Comparison of ENCODE assay signal across 8 mouse cellular contexts in the genomic region with DNA sequence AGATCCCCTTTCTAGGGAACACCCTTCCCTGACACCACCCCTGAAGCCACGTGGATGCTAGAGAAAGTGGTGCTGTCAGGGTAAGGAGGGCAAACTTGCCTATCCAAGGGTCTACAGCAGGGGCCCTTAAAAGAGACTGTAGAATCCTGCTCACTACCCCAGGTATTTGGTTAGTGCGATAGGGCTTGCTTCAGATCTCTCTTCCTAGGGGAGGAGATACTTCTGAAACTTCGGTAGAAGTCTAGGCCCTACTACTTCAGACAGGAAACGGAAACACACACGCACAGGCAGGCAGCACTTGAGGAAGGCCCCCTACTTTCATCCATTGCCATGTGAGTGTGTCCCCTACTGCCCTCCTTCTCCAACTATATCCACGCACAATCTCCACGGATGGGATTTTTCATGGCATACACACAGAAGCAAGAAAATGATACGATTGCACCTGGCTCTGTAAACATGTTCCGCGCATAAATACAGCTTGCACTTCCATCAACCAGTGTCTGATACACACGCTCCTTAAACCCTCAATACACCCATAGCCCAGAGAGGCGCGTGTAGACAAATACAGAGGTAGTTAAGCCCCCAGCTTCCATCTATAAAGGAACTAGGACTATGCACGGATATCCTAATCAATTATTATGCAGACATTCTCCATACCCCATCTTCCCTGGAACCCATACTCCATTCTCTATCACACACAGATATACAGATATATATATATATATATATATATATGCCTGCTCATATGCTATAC. TPM values are rescaled to one million over a fixed set of nuclear protein-coding genes. Genes with fewer than 3 reads are reported as not detected.
DNase-seq lines count a peak whose midpoint lies in the region; ATAC-seq lines count a peak whose summit lies in the region.

No protein-coding gene starts in this region.

- intact Hi-C loops in left cerebral cortex, postnatal 10 days (cut with DNase I), result no loop called here

- H3K4me2 ChIP-seq in kidney, embryonic 15.5 days, result peak overlapping the region; percentile 71
- peak overlapping the region; percentile 90 for H3K4me2 ChIP-seq in intestine, embryonic 15.5 days (replicated peaks)

- WGBS in kidney, embryonic 15.5 days, result 45% methylated on average over 14 of the region's 14 CpGs
- WGBS in intestine, embryonic 15.5 days, result 39% methylated on average over 14 of the region's 14 CpGs

- no peak for DNase-seq in kidney, postnatal 14 days
- peak; percentile 34 to 51 for DNase-seq in natural killer cell, adult 2 months (ENCODE audit: low spot score in 2 of 2)
- no peak for DNase-seq in urinary bladder, postnatal 36 days (ENCODE audit: low spot score in 2 of 2)
- no peak for DNase-seq in left cerebral cortex, postnatal 10 days (ENCODE audit: extremely low spot score in 1 of 2, low spot score in 2 of 2)
- DNase-seq in testis, postnatal 14 days (ENCODE audit: low spot score), result no peak

- peaks cover 16% of the 10 kb centered on the region for H3K36me3 ChIP-seq in kidney, embryonic 15.5 days
- peaks cover 10% of the 10 kb centered on the region for H3K36me3 ChIP-seq in intestine, embryonic 15.5 days

- H3K4me1 ChIP-seq in kidney, embryonic 15.5 days, result peaks cover 75% of the 10 kb centered on the region
- peaks cover 25% of the 10 kb centered on the region for H3K4me1 ChIP-seq in brown adipose tissue, adult 24 weeks (ENCODE audit: control insufficient read depth, insufficient read depth, insufficient read length, low read length)
- H3K4me1 ChIP-seq in intestine, embryonic 15.5 days (replicated peaks), result peaks cover 58% of the 10 kb centered on the region

- H3K4me3 ChIP-seq in kidney, embryonic 15.5 days (replicated peaks), result peak overlapping the region; percentile 79
- peak overlapping the region; percentile 55 for H3K4me3 ChIP-seq in brown adipose tissue, adult 24 weeks (ENCODE audit: insufficient read depth, low read depth, low read length)
- peak overlapping the region; percentile 75 for H3K4me3 ChIP-seq in intestine, embryonic 15.5 days (replicated peaks)

- no peaks in the 10 kb centered on the region for H3K27me3 ChIP-seq in kidney, embryonic 15.5 days
- H3K27me3 ChIP-seq in intestine, embryonic 15.5 days (replicated peaks), result no peaks in the 10 kb centered on the region

- H3K9ac ChIP-seq in kidney, embryonic 15.5 days, result peak overlapping the region; percentile 84
- H3K9ac ChIP-seq in intestine, embryonic 15.5 days, result peak overlapping the region; percentile 87

- ATAC-seq in kidney, embryonic 15.5 days (replicated peaks; ENCODE audit: low FRiP score), result no peak
- no peak for ATAC-seq in intestine, embryonic 15.5 days

- H3K27ac ChIP-seq in kidney, embryonic 15.5 days, result peak overlapping the region; percentile 97
- H3K27ac ChIP-seq in brown adipose tissue, adult 24 weeks (replicated peaks; ENCODE audit: low read depth, low read length), result peak overlapping the region; percentile 46
- peak overlapping the region; percentile 93 for H3K27ac ChIP-seq in intestine, embryonic 15.5 days

- H3K9me3 ChIP-seq in kidney, embryonic 15.5 days (replicated peaks), result no peaks in the 10 kb centered on the region
- H3K9me3 ChIP-seq in intestine, embryonic 15.5 days, result no peaks in the 10 kb centered on the region

RNA-seq across cellular contexts. Expression of gene Pprc1, which starts 4.4 kb away (rescaled TPM):
- 33.3 and 44.6 TPM in 2 replicates for polyA plus RNA-seq in kidney, embryonic 15.5 days (2015; fragmentation: Nextera tagmentation; extraction: Ambion mirVana)
- polyA plus RNA-seq in brown adipose tissue, adult 24 weeks (2012; ENCODE audit: insufficient read depth, insufficient read length, missing spikeins), result 3.9 and 6.6 TPM in 2 replicates
- polyA plus RNA-seq in intestine, embryonic 15.5 days (2015; fragmentation: Nextera tagmentation; extraction: Ambion mirVana), result 31.0 and 36.5 TPM in 2 replicates
- total RNA-seq in left cerebral cortex, postnatal 10 days (2021), result 10 to 100 TPM; 26.2 to 29.1 TPM

RNA-seq across cellular contexts. Expression of gene Ldb1, which starts 4.7 kb away (rescaled TPM):
- polyA plus RNA-seq in kidney, embryonic 15.5 days (2015; fragmentation: Nextera tagmentation; extraction: Ambion mirVana), result 83.4 and 91.9 TPM in 2 replicates
- 23.9 and 26.5 TPM in 2 replicates for polyA plus RNA-seq in brown adipose tissue, adult 24 weeks (2012; ENCODE audit: insufficient read depth, insufficient read length, missing spikeins)
- 53.2 and 57.8 TPM in 2 replicates for polyA plus RNA-seq in intestine, embryonic 15.5 days (2015; fragmentation: Nextera tagmentation; extraction: Ambion mirVana)
- 100 to 1,000 TPM in 1 of 2 experiments, 10 to 100 TPM in 1; 99.7 to 101 TPM for total RNA-seq in left cerebral cortex, postnatal 10 days (2021)

RNA-seq across cellular contexts. Expression of gene Nolc1, which starts 35.3 kb away (rescaled TPM):
- polyA plus RNA-seq in kidney, embryonic 15.5 days (2015; fragmentation: Nextera tagmentation; extraction: Ambion mirVana), result 99.4 and 101 TPM in 2 replicates
- polyA plus RNA-seq in brown adipose tissue, adult 24 weeks (2012; ENCODE audit: insufficient read depth, insufficient read length, missing spikeins), result 21.2 and 26.8 TPM in 2 replicates
- polyA plus RNA-seq in intestine, embryonic 15.5 days (2015; fragmentation: Nextera tagmentation; extraction: Ambion mirVana), result 99.0 and 107 TPM in 2 replicates
- 10 to 100 TPM; 34.6 to 37.3 TPM for total RNA-seq in left cerebral cortex, postnatal 10 days (2021)

RNA-seq across cellular contexts. Expression of gene Hps6, which starts 37.0 kb away (rescaled TPM):
- 8.3 and 8.9 TPM in 2 replicates for polyA plus RNA-seq in kidney, embryonic 15.5 days (2015; fragmentation: Nextera tagmentation; extraction: Ambion mirVana)
- 1.8 and 2.1 TPM in 2 replicates for polyA plus RNA-seq in brown adipose tissue, adult 24 weeks (2012; ENCODE audit: insufficient read depth, insufficient read length, missing spikeins)
- 8.8 and 9.5 TPM in 2 replicates for polyA plus RNA-seq in intestine, embryonic 15.5 days (2015; fragmentation: Nextera tagmentation; extraction: Ambion mirVana)
- total RNA-seq in left cerebral cortex, postnatal 10 days (2021), result 1 to 10 TPM; 3.3 to 4.7 TPM

RNA-seq across cellular contexts. Expression of gene Armh3, which starts 42.0 kb away (rescaled TPM):
- 18.6 and 18.8 TPM in 2 replicates for polyA plus RNA-seq in kidney, embryonic 15.5 days (2015; fragmentation: Nextera tagmentation; extraction: Ambion mirVana)
- 6.6 and 8.3 TPM in 2 replicates for polyA plus RNA-seq in brown adipose tissue, adult 24 weeks (2012; ENCODE audit: insufficient read depth, insufficient read length, missing spikeins)
- 15.5 and 16.5 TPM in 2 replicates for polyA plus RNA-seq in intestine, embryonic 15.5 days (2015; fragmentation: Nextera tagmentation; extraction: Ambion mirVana)
- 10 to 100 TPM; 22.9 to 24.6 TPM for total RNA-seq in left cerebral cortex, postnatal 10 days (2021)

Comparison
In these comparisons a context has a peak if more than half of its experiments do, and no peak if none do; other contexts are left out.
1. H3K27ac ChIP-seq: peak in every context shown above with its lines; median percentile 97 in kidney, embryonic 15.5 days; 93 in intestine, embryonic 15.5 days; 46 in brown adipose tissue, adult 24 weeks.
2. DNase-seq: peak in natural killer cell, adult 2 months (2 of 2); none in kidney, postnatal 14 days (single experiment), urinary bladder, postnatal 36 days (0 of 2), left cerebral cortex, postnatal 10 days (0 of 2) and testis, postnatal 14 days (single experiment).
3. Peak in every context shown above with its lines, with median percentiles within 50 percentile points of each other: H3K4me3 ChIP-seq.